Mouse (Mus musculus) frontal cortex, postnatal 36 days (tissue): ENCODE measurements around the gene Gria2.

Experiments used
- DNase-seq, 2 experiments: peaks; one replicate each; pipeline ENCODE4 v3.0.0; 2022; ENCODE audit warnings: low spot score in 2 of 2

Gene Gria2

DNA sequence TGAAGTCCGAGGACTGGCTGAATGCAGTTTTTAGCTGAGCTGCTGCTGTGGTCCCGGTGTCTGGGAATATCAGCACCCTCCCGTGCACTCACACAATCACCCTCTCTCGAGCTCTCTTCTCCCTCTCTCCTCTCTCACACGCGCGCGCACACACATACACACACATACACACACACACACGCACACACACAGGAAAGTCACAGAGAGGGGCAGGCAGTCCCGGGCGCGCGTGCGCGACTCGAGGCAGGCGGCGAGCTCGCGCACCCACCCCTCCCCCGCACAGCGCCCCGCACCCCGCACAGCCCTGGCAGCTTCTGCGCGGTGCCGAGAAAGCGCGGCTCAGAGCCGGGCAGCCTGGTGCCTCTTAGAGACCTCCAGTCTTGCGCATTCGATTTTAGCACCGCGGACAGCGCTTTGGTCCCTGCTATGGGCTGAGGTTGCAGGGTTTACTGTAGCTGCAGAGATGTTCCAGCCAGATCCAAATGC lies at the start of gene Gria2:
Gene Gria2, minus strand, starts transcription at position 240 of the 486 bp plus-strand sequence.
- peak; percentile 88 to 93 for DNase-seq

DNA sequence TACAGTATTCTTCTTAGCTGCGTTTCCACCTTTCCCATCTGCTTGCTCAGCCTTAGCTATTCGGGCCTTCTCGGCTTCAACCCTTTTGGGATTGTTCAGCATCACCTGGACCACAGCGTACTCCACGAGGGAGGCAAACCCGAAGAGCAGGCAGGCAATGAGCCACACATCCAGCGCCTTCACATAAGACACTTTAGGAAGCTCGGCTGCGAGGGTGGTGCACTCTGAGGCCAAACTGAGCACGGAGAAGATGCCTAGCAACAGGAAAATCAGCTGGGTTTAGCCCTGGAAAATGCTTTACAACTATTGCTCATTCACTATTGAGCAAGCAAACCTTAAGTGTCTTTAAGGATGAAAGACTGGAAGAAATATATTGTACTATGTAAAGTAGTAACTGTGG lies 48.3 kb upstream of the Gria2 start:
- DNase-seq = peak in 1 of 2 experiments; percentile 15

DNA sequence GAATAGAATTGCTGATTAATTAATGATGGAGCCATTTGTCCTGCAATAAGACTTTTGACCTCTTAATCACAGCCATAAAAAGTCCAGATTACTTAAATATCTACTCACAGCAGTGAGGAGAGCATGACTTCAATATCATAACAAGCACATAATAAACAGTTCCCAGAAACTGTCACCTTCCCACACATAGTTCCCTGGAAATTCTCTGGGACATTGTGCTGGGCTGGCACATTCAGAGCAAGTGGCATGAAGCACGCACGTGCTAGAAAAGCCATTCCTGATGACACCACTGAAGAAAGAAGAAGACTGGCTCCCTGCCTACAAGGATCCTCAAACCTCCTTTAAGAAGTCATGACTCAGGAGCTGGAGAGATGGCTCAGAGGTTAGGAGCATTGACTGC lies 43.0 kb upstream of the Gria2 start:
- no peak for DNase-seq

DNA sequence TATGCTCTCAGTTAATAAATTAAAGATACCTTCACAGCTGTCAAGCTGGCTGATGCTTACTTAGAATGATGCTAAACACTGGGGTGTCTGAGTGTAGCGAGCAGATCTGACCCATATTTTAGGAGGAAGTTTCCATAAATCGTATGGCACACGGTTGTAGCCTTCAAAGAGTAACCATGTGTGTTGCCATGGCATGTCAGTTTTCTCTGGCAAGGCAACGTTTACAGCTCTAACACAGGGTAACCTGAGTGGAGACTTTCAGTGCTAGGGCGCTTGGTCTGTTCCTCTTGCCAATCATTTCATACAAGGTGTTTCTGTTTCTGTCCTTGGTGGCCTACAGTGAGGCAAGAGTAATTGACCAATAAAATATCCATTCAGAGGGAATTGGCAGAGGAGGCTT lies 37.2 kb upstream of the Gria2 start:
- no peak for DNase-seq

DNA sequence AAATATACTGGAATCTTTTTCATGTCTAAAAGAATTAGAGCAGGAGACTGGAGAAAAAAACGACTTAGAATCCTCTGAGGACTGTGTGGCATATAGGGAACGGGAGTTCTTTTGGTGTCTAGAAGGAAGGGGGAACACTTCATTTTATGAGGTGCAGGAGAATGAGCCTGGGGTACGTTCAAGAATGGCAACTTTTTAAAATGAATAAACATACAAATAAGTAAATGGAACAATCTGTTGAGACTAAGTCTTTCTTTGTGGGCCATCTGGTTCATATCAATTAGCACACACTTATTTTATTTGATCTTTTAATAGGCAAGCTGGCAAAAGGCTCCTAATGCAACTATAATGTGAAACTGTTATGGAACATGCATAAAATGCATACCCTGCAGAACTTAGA lies 34.9 kb upstream of the Gria2 start:
- DNase-seq = no peak

DNA sequence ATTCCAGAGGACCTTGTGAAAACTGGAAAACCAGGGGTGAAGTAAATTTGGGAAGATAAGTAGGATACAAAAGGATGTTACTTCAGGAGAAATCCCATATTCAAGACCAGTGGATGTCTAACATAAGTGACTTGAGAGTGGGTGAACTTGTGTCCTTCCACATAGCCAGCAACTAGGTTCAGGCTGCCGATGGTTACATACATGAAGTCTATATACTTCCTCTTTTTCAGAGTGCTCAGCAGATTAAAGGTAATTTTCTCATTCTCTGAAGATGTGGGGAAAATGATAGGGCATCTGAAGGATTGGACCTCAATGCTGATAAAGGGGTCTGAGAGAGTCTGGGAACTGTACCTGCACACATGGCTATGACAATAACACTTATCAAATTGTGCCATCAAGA lies 21.3 kb upstream of the Gria2 start:
- no peak for DNase-seq

DNA sequence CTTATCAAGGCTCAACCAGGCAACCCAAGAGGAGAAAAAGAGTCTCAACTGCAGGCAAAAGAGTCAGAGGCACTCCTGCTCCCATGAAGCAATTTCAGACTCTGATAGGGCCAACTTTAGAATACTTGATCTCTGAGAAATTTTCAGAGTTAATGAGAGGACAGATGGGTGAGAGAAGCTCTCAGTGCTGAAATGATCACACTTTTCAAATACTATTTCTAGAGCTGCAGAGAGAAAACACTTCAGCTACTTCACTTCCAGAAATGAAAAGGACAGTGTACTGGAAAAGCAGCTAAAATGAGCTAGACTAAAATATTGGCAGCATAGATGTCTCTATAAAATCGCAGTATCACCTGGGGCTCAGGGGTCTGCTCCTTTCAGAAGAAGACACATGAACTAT lies 16.0 kb upstream of the Gria2 start:
- DNase-seq = no peak

DNA sequence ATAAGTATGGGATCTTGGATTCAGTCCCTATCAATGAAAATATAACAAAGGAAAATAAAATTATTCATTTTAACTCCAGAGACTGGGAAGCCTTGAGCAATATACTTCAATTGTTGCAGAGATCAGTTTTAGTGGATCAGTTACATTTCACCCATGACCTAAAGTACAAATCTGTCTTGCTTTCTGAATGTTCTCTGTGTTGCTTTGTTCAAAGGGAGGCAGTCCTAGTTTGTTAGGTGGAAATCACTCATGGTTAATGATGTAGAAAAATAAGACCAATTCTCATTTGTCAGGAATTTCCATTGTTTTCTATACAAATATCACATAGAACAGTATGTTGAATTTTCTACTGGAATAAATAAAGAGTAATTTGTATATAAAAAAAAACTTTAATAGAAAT lies 11.1 kb upstream of the Gria2 start:
- DNase-seq = no peak

DNA sequence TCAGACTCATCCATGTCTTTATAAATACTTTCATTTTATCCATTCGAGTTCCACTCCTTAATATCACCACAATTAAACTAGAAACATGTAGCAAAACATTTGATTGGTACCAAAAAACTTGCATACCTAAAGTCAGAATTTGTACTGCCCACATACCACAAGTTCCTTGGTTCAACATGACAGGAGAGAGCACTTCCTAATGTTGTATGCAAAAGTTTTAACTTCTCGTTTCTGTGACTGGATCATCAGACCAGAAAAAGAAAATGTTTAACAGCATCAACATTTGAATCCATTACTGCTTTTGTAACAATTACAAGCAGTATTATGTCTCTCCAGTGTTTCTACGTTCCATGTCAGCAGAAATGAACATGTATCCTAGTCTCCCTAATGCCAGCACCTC lies 9.6 kb upstream of the Gria2 start:
- DNase-seq = no peak

DNA sequence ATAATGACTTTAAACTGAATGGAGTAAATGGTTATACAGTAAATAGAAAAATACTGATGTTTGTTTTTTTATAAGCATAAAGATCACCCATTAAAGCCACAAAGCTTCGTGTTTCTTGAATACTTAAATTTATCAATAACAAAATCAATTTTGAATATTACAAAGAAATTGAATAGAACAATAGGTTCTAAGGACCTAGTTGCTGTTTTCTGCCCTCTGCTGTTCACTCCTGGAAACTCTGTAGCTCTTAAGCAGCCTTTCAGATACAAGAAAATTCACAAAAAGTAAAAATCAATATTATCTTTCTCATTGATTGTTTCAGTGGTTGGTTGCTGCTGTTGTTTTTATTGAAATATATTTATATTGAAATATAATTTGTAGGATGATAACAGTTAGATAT lies 2.7 kb upstream of the Gria2 start:
- DNase-seq = no peak

DNA sequence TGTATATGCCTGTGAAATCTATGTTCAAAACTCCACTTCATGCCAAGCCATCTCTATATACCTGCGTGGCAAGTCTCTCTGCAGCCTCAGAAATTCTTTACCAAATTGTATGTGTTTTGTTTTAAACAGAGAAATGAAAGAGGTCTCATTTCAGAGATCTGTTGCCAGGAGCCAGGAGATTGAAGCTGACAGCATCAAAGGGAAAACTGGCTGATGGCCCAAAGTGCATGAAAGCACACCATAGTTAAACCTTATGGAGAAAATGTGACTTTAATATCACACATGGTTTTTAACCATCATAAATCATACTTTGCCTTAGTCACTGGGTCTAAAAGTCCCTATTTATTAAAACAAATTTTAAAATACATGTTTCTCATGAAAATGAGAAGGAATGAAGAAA lies 1.2 kb upstream of the Gria2 start:
- DNase-seq = no peak

DNA sequence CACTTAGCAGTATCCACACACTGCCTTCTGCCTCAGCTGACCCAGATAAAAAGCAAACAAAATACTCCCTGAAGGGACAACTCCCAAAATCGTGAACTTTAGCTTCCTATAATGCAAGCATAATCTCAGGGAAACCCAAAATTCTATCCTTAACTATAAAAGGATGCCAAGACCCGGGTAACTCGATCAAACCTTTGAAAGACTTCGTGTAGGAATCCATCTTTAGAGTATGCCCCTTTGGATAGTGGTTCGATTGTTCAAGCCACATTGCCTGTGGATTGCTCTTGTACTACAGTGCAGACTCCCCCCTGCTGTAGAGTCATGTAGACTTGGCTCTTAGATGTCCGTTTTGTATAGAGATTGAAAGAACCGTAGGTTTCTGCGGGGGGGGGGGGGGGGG lies 576 bp upstream of the Gria2 start:
- DNase-seq = no peak

DNA sequence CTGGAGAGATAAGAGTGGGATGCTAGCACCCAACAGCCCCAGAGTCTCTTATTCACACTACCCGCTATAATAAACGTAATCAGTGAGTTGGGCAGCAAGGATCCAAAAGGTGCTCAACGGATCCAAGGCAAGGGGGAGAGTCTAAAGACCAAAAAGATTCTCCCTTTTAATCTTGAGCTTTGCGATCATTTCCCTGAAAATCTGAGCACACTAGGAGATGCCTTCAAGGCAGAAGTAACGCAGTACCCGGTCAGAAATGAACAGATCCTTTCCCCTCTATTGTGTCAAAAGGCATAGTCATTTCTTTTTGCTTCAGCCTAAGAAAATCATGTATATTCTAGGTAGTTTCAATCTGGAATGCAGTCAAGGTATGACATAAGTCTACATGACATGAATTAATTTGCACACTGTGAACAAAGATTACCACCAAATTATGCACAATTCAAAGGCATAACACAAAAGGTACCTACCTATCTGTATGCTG lies 766 bp downstream of the Gria2 start:
- DNase-seq = no peak

DNA sequence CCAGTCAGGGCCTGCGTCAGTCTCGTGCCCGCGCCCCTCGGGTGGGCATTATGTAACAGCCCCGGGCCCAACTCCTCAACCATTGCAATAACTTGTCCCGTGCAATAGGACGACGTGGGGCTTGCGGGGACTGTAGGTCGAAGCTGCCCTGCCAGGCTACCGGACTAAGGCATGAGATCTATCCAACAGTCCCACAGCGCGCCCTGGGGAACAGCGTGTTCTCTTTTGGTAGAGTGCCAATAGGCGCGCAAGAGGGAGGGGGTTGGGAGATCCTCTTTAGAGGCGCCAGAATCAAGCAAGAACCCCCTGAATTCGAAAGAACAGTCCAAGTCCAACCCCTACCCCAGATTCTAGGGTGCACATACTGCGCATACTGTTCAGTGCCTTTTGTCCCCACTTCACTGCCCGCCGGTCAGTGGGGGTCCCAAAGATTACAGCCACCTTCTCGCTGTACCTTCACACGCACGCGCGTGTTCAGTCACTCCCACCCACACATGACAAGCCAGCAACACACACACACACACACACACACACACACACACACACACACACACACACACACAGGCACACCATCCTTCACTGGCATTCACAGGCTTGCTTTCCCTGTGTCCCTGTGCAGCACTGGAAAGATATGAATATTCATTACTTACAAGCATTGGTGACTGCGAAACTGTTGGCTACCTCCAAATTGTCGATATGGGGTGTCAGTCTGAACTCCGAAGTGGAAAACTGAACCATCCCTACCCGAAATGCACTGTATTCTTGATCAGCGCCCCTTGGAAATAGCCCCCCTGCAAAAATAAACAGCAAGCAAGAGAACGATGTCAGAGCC lies 1.4 kb downstream of the Gria2 start:
- DNase-seq = peak; percentile 77 to 80

DNA sequence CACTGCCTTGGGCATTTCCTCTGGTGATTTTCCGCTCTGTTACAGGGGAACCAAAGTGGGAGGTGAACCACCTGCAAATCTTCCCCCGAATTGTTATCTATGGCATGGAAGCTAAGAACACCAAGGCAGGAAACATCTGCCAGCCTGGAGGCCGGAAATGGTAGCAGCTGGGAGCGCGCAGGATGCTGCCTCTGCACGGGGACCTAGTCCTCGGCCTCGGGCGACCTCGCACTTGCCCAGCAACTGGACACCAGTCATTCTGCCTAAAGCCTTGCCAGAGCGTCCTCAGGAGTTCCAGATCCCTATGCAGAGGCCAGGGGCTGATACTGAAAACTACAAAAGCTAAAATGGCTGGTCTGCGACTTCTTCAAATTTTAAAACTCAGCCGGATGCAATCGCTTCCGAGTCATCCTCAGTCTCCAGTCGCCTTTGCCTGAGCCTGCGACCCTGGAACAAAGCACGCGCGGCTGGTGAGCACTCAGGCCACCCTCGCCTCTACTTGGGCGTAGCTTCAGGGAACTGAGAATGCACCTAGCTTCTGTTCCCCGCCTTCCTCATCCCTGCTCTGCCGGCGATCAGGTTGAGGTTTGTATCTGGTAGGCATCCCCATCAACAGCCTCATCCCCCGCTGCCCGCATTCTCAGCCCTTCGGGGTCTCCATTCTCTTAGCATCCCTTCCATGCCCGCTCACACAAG lies 2.2 kb downstream of the Gria2 start:
- peak; percentile 64 for DNase-seq

DNA sequence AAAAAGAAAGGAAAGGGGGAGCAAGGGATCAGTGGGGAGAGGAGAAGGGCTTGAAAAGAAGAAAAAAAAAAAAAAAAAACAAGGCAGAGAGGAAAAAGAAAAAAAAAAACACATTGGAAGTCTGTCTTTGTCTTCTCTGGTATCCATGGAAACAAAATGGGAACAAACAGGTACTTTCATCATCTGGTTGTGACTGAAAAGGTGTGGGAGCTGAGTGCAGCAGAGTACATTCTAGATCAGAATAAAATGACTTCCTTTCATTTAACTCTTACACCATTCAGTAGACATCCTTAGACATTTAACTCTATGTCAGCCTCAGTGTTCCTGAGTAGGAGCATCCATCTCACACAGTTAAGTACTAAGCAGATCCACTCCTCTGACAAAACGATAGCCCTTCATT lies 4.7 kb downstream of the Gria2 start:
- no peak for DNase-seq

DNA sequence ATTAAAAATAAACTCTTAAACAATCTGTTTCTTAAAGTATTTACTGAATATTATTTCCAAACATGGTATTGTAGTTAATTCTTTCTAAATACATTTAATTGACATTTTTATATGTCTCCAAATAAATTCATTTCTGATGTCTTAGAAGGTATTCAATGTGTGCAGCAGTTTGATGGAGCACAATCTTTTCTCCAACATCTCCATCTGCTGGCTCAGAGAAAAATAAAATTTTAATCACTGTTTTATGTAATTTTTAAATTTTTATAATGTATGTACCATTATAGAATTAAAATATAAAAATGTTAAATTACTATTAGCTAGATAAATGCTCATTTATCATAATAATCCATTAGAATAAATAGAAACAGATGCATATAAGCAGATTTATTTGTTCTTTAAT lies 5.9 kb downstream of the Gria2 start:
- DNase-seq = no peak

DNA sequence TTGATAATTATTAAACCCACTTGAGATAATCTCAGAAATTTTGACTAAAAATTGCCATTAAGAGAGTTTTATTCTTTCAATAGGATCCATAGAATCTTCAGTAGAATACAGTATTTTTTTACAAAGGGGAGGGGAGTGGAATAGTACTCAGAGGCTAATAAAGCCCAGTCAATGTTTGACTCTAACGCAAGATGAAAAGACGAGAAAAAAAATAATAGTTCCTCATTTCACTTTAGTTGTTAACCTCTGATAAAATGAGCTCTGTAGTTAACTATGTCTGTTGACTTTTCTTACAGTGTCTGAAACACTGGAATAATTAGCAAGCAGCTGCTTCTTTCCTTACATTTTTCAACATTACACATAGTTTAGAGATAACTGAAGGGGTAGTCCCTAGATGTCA lies 7.4 kb downstream of the Gria2 start:
- DNase-seq = no peak

DNA sequence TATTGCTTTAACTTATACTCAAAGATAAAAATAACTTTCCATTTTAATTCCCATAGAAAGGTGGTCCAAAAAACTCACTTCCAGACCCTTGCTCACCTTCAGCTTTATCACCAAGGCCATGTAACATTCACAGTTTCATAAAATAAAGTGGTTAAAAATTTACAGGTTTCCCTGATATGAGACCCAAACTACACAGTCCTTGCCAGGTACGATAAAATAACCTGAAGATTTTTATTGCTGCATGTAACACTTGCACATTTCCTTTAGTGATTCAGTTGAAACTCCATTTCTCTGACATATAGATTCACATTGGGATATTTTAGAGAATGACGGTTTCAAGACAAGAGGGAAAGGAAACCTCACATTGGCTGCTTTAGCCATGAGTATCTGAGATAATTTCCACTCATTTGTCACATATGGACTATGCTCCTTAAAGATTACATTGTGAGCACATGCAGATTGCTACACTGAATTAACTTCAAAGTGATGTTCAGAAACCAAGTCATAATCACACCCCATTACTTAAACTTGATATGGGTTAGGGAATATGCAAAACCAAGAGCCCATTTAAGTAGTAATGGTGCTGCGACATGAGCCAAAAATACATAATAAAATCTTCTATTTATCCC lies 15.4 kb downstream of the Gria2 start:
- DNase-seq = no peak

DNA sequence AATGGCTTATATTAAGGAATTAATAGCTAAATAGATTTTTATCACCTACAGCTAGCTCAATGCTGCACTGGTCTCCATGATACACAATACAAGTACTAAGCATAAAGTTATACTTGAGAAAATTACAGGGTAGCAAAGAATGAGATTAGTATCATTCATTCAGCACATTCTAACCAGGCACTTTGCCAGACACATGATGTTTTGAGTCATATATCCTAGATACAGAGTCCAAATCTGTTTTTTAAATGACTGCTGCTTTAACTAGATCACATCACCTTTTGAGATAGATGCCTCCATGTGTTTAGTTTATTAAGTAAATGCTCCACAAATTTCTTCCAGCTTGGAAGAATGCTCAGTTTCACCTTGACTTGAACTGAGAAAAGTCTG lies 21.5 kb downstream of the Gria2 start:
- DNase-seq = no peak

DNA sequence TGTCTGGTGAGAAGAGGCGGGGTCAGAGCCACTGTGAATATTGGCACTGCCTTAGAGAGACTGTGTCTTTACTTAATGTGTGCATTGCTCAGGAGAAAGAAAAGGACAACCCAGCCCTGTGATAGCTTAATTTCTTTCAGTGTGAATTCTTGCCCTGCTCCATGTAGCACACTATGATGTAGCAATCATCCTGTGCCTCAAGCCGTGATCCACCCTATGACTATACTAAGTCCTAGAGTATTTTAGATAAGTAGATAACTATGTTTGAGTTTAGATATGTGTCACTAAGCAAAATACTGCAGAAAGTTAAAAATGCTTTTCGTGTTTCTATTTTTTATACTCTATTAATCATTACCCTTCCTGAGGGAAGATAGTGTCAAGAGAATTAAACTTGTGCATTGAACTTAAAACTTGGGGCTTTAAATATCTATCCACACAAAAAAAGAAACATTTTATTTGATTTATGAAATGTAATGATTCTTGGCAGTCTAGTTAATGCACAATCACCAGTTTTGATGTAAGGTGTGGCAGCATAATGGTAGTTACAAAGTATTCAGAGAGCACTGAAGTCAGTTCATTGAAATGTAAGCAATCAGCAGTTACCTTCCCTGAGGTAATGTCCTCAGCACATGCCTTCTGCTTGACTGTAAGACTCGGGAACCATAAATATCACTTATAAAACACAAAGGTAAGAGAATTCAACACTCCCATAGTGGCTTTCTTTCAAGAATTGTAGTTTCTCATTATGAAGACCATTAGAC lies 22.1 kb downstream of the Gria2 start:
- no peak for DNase-seq

DNA sequence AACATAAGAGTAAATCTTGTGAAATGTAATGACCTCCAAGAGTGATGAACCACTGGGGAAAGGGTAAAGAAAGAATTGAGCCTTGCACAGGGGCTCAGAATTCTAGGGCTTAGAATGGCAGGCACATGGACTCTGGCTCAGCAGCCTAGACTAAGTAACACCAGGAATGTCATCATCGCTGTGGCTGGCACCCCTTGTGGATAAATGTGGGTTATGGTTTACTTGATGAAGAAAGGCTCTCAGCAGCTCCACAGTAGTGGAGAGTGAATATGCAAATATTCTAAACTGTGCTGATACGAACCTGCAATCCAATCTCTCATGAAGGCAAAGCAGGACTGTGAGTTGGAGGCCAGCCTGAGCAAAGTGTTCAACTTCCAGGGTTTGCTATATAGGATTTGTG lies 26.0 kb downstream of the Gria2 start:
- no peak for DNase-seq
